Mouse (Mus musculus): ENCODE measurements around the gene Prpsap1. TPM values are rescaled to one million over a fixed set of nuclear protein-coding genes. Genes with fewer than 3 reads are reported as not detected.
A peak's percentile ranks its signal among the peaks of the same experiment; 100 is the strongest.

Prpsap1 gene
- polyA plus RNA-seq, 1 experiment from 2014 or later: 212 TPM

- Histone ChIP-seq H3K9me3 (ENCODE audit: control insufficient read depth, low read length) (no peaks in the 10 kb centered on the region), H3K4me2 (replicated peaks; ENCODE audit: low read depth, low read length) (peak overlapping the region; percentile 93), H3K36me3 (ENCODE audit: control insufficient read depth, insufficient read depth, low read length) (no peaks in the 10 kb centered on the region; the same call in 1 of the 2 replicates), H3K4me3 (ENCODE audit: low read length) (peak overlapping the region; percentile 53), H3K27ac (ENCODE audit: low read depth, low read length) (no peak overlapping the region), H3K4me1 (ENCODE audit: control insufficient read depth, insufficient read depth, low read length) (peaks cover 27% of the 10 kb centered on the region), H3K9ac (ENCODE audit: low read depth, low read length) (peak overlapping the region; percentile 57), H3K27me3 (ENCODE audit: control insufficient read depth, insufficient read depth, low read length) (peaks cover 33% of the 10 kb centered on the region)
- peak; percentile 59 for ATAC-seq (ENCODE audit: low FRiP score, low TSS enrichment)
- WGBS: under 1% methylated on average over 50 of the region's 50 CpGs
Measured at GRCm38 (mm10) chr11:116532810-116533338, 38.9 kb upstream of the Prpsap1 start.

- Histone ChIP-seq H3K27me3 (ENCODE audit: control insufficient read depth, insufficient read depth, low read length) (peaks cover 33% of the 10 kb centered on the region), H3K36me3 (ENCODE audit: control insufficient read depth, insufficient read depth, low read length) (no peaks in the 10 kb centered on the region; the same call in 1 of the 2 replicates)
Measured at GRCm38 (mm10) chr11:116532262-116532809, 38.3 kb upstream of the Prpsap1 start.

GRCm38 (mm10) chr11:116531371-116532191, 37.6 kb upstream of the Prpsap1 start:
- 1% methylated on average over 48 of the region's 48 CpGs for WGBS
- Histone ChIP-seq H3K4me1 (ENCODE audit: control insufficient read depth, insufficient read depth, low read length) (peaks cover 27% of the 10 kb centered on the region), H3K9me3 (ENCODE audit: control insufficient read depth, low read length) (no peaks in the 10 kb centered on the region), H3K4me3 (ENCODE audit: low read length) (peak overlapping the region; percentile 53), H3K27me3 (ENCODE audit: control insufficient read depth, insufficient read depth, low read length) (peaks cover 33% of the 10 kb centered on the region), H3K36me3 (ENCODE audit: control insufficient read depth, insufficient read depth, low read length) (no peaks in the 10 kb centered on the region), H3K4me2 (replicated peaks; ENCODE audit: low read depth, low read length) (peak overlapping the region; percentile 93), H3K9ac (ENCODE audit: low read depth, low read length) (peak overlapping the region; percentile 50), H3K27ac (ENCODE audit: low read depth, low read length) (no peak overlapping the region)
- ATAC-seq (ENCODE audit: low FRiP score, low TSS enrichment): no peak

More at GRCm38 (mm10) chr11:116532262-116532809, 38.3 kb upstream of the Prpsap1 start:
- WGBS: under 1% methylated on average over 30 of the region's 30 CpGs
- Histone ChIP-seq H3K9ac (ENCODE audit: low read depth, low read length) (peak overlapping the region; percentile 57; the same call in 1 of the 2 replicates), H3K9me3 (ENCODE audit: control insufficient read depth, low read length) (no peaks in the 10 kb centered on the region), H3K4me1 (ENCODE audit: control insufficient read depth, insufficient read depth, low read length) (peaks cover 27% of the 10 kb centered on the region), H3K4me3 (ENCODE audit: low read length) (peak overlapping the region; percentile 53), H3K27ac (ENCODE audit: low read depth, low read length) (no peak overlapping the region), H3K4me2 (replicated peaks; ENCODE audit: low read depth, low read length) (peak overlapping the region; percentile 93)
- ATAC-seq (ENCODE audit: low FRiP score, low TSS enrichment): no peak; the same call in 1 of the 2 replicates

GRCm38 (mm10) chr11:116530187-116531147, 36.5 kb upstream of the Prpsap1 start, which contains the start of gene Sphk1:
Sphk1 (plus strand) TSS chr11:116530925.
- Histone ChIP-seq H3K27me3 (ENCODE audit: control insufficient read depth, insufficient read depth, low read length) (peaks cover 33% of the 10 kb centered on the region), H3K9me3 (ENCODE audit: control insufficient read depth, low read length) (no peaks in the 10 kb centered on the region), H3K4me2 (replicated peaks; ENCODE audit: low read depth, low read length) (peak within 1 kb of the TSS; percentile 93), H3K4me3 (ENCODE audit: low read length) (peak within 1 kb of the TSS; percentile 53), H3K4me1 (ENCODE audit: control insufficient read depth, insufficient read depth, low read length) (peaks cover 27% of the 10 kb centered on the region), H3K27ac (ENCODE audit: low read depth, low read length) (no peak within 1 kb of the TSS), H3K36me3 (ENCODE audit: control insufficient read depth, insufficient read depth, low read length) (no peaks in the 10 kb centered on the region), H3K9ac (ENCODE audit: low read depth, low read length) (peak within 1 kb of the TSS; percentile 50)
- ATAC-seq (ENCODE audit: low FRiP score, low TSS enrichment): no peak
- WGBS: 31% methylated on average over 11 of the region's 11 CpGs

GRCm38 (mm10) chr11:116528636-116529320, 34.8 kb upstream of the Prpsap1 start:
- 81% methylated on average over 8 of the region's 8 CpGs for WGBS
- H3K27ac ChIP-seq (ENCODE audit: low read depth, low read length): no peak overlapping the region
- no peak for ATAC-seq (ENCODE audit: low FRiP score, low TSS enrichment)
- H3K36me3 ChIP-seq (ENCODE audit: control insufficient read depth, insufficient read depth, low read length): no peaks in the 10 kb centered on the region
- H3K4me1 ChIP-seq (ENCODE audit: control insufficient read depth, insufficient read depth, low read length): peaks cover 28% of the 10 kb centered on the region
- no peak overlapping the region for H3K9ac ChIP-seq (ENCODE audit: low read depth, low read length)
- no peak overlapping the region for H3K4me2 ChIP-seq (replicated peaks; ENCODE audit: low read depth, low read length)
- no peaks in the 10 kb centered on the region for H3K9me3 ChIP-seq (ENCODE audit: control insufficient read depth, low read length)
- H3K27me3 ChIP-seq (ENCODE audit: control insufficient read depth, insufficient read depth, low read length): peaks cover 33% of the 10 kb centered on the region
- no peak overlapping the region for H3K4me3 ChIP-seq (ENCODE audit: low read length)

GRCm38 (mm10) chr11:116523699-116524189, 29.7 kb upstream of the Prpsap1 start:
- ATAC-seq (ENCODE audit: low FRiP score, low TSS enrichment): no peak
- Histone ChIP-seq H3K4me3 (ENCODE audit: low read length) (no peak overlapping the region), H3K4me1 (ENCODE audit: control insufficient read depth, insufficient read depth, low read length) (peaks cover 12% of the 10 kb centered on the region; the same call in 1 of the 2 replicates), H3K27ac (ENCODE audit: low read depth, low read length) (no peak overlapping the region), H3K9me3 (ENCODE audit: control insufficient read depth, low read length) (no peaks in the 10 kb centered on the region), H3K4me2 (replicated peaks; ENCODE audit: low read depth, low read length) (no peak overlapping the region), H3K9ac (ENCODE audit: low read depth, low read length) (no peak overlapping the region), H3K27me3 (ENCODE audit: control insufficient read depth, insufficient read depth, low read length) (no peaks in the 10 kb centered on the region), H3K36me3 (ENCODE audit: control insufficient read depth, insufficient read depth, low read length) (no peaks in the 10 kb centered on the region)
- 51% methylated on average over 5 of the region's 5 CpGs for WGBS

GRCm38 (mm10) chr11:116522886-116523698, 29.1 kb upstream of the Prpsap1 start:
- no peak overlapping the region for H3K4me2 ChIP-seq (replicated peaks; ENCODE audit: low read depth, low read length)
- 49% methylated on average over 16 of the region's 16 CpGs for WGBS
- no peak overlapping the region for H3K27ac ChIP-seq (ENCODE audit: low read depth, low read length)
- H3K9ac ChIP-seq (ENCODE audit: low read depth, low read length): no peak overlapping the region
- ATAC-seq (ENCODE audit: low FRiP score, low TSS enrichment): no peak
- peaks cover 15% of the 10 kb centered on the region; the same call in 1 of the 2 replicates for H3K4me1 ChIP-seq (ENCODE audit: control insufficient read depth, insufficient read depth, low read length)
- no peaks in the 10 kb centered on the region for H3K36me3 ChIP-seq (ENCODE audit: control insufficient read depth, insufficient read depth, low read length)
- no peaks in the 10 kb centered on the region for H3K27me3 ChIP-seq (ENCODE audit: control insufficient read depth, insufficient read depth, low read length)
- H3K9me3 ChIP-seq (ENCODE audit: control insufficient read depth, low read length): no peaks in the 10 kb centered on the region
- H3K4me3 ChIP-seq (ENCODE audit: low read length): no peak overlapping the region
